Comparison of ENCODE assay signal across 12 mouse cellular contexts in the genomic region with DNA sequence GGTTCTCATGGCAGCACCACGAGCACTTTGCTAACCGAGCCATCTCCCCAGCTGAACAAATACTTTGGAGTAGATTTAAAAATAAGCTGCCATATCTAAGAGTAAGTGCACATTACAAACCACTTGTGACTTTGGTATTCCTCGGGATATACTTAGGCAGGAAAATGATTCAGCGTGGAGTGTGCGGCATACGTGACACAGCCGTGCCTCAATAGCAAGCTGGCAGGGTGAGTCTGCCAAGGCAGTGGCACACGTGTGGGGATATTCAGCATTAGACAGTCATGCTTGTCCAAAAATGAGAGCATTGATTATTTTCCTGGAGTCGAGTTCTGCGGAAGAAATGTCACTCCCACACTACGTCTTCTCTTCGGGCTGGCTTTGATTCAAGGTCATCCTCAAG.
"Had no signal": no experiment of that assay in that cellular context is flagged by ENCODE, and none has a peak within 500 bp of the region (broad histone marks: within the 10 kb centered on the region; RNA-seq: fewer than 3 reads in every experiment).

No protein-coding gene starts in this region.

- H3K27me3 ChIP-seq: liver, embryonic 15.5 days; midbrain, embryonic 13.5 days had no signal

- H3K27ac ChIP-seq: left cerebral cortex, adult 2 months; limb, embryonic 10.5 days; liver, embryonic 15.5 days; midbrain, embryonic 13.5 days had no signal

- H3K4me1 ChIP-seq: liver, embryonic 15.5 days had no signal

- H3K4me3 ChIP-seq: left cerebral cortex, adult 2 months; limb, embryonic 10.5 days; liver, embryonic 15.5 days; midbrain, embryonic 13.5 days had no signal

- H3K9ac ChIP-seq: liver, embryonic 15.5 days; lung, embryonic 14.5 days; midbrain, embryonic 13.5 days had no signal

- H3K9me3 ChIP-seq: limb, embryonic 10.5 days; liver, embryonic 15.5 days; midbrain, embryonic 13.5 days had no signal

- ATAC-seq: intestine, postnatal 0 days; midbrain, embryonic 13.5 days had no signal

- H3K36me3 ChIP-seq: limb, embryonic 10.5 days; liver, embryonic 15.5 days had no signal

- DNase-seq: kidney, adult 8-10 months; kidney, postnatal 25 days; lung, embryonic 14.5 days; lung, postnatal 36 days; right cerebral cortex, postnatal 25 days; thymus, postnatal 4 days had no signal

- H3K4me2 ChIP-seq: liver, embryonic 11.5 days; liver, embryonic 15.5 days; lung, embryonic 14.5 days; midbrain, embryonic 13.5 days had no signal
